Mouse (Mus musculus) midbrain, embryonic 10.5 days (tissue): ENCODE measurements around the gene Dtd2. TPM values are rescaled to one million over a fixed set of nuclear protein-coding genes. Genes with fewer than 3 reads are reported as not detected.

Experiments
- DNase-seq: peaks from one replicate; pipeline ENCODE4 v3.0.0-alpha.2; 2017; ENCODE audit warnings: low spot score
- H3K27ac ChIP-seq: fragments of 300-500 bp; sonication (generic); replicated peaks from 2 replicates; pipeline ENCODE4 v1.5.1; 2016; ENCODE audit warnings: mild to moderate bottlenecking
- H3K27me3 ChIP-seq: fragments of 300-500 bp; sonication (generic); 2 replicates; pipeline ENCODE4 v1.6.1; 2016; ENCODE audit warnings: low read depth, mild to moderate bottlenecking; ENCODE audit not compliant: poor library complexity, severe bottlenecking
- H3K36me3 ChIP-seq: fragments of 300-500 bp; sonication (generic); 2 replicates; pipeline ENCODE4 v1.6.1; 2016; ENCODE audit warnings: mild to moderate bottlenecking, moderate library complexity
- H3K4me1 ChIP-seq: fragments of 300-500 bp; sonication (generic); 2 replicates; pipeline ENCODE4 v1.6.1; 2016
- H3K4me3 ChIP-seq: fragments of 300-500 bp; sonication (generic); 2 replicates; pipeline ENCODE4 v1.5.1; 2016; ENCODE audit warnings: mild to moderate bottlenecking, moderate library complexity
- H3K9me3 ChIP-seq: fragments of 300-500 bp; sonication (generic); replicated peaks from 2 replicates; pipeline ENCODE4 v1.6.1; 2016; ENCODE audit warnings: mild to moderate bottlenecking
- WGBS: fragments of 180-500 bp; shearing (Covaris S2); methylation state at CpG from one replicate; pipeline ENCODE4 v1.1.7; 2016; 5-methylcytosine and 5-hydroxymethylcytosine counted together
- polyA plus RNA-seq: library from polyadenylated mRNA; unstranded; fragments of >200 nt; fragmentation: Nextera tagmentation; extraction: Ambion mirVana; gene quantifications from 2 replicates; pipeline ENCODE4 v1.2.1, GENCODE M21; 2016

Gene Dtd2
- polyA plus RNA-seq: 30.5 and 31.8 TPM in 2 replicates

DNA sequence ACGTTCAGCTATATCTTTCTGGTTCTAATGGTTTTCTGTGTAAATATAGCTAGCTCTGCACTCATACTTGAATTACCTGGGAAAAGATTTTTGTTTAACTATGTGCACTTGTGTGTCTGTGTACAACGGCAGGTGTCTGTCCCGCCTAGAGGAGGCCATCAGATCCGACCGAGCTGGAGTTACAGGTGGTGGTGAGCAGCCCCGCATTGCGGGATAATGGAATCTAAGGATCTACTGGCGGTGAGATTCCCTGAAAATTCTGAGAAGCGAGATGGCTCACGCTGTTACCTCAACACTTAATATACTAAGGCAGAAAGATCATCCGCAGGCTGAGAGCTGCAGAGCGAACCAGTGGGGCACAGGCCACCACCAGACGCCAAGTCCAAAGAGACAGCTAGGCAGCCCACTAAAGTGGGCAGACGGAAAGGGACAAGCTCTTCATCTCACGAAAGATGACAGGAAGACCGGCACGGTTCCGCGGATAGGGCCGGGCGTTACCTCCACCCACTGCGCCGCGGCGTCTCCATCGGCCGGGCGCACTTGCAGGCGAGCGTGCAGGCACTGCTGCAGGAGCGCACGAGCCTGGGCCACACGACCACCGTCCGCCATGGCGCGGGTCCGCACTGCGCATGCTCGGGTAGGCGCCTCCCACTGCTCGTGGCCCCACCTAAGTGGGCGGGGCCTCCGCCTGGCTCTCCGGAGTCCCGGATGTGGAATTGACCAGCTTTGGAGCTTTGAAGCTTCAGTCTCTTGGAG, at the start of gene Dtd2:
TSS of gene Dtd2 (minus strand) at position 625 of the 756 bp plus-strand sequence.
- H3K36me3 ChIP-seq: peaks cover 5% of the 10 kb centered on the region
- H3K27ac ChIP-seq: peak within 1 kb of the TSS; percentile 92
- 2% methylated on average over 46 of the region's 46 CpGs for WGBS
- DNase-seq: peak; percentile 92
- H3K4me1 ChIP-seq: peaks cover 28% of the 10 kb centered on the region
- peak within 1 kb of the TSS; percentile 80 for H3K4me3 ChIP-seq
- no peaks in the 10 kb centered on the region for H3K27me3 ChIP-seq
- H3K9me3 ChIP-seq: no peaks in the 10 kb centered on the region

DNA sequence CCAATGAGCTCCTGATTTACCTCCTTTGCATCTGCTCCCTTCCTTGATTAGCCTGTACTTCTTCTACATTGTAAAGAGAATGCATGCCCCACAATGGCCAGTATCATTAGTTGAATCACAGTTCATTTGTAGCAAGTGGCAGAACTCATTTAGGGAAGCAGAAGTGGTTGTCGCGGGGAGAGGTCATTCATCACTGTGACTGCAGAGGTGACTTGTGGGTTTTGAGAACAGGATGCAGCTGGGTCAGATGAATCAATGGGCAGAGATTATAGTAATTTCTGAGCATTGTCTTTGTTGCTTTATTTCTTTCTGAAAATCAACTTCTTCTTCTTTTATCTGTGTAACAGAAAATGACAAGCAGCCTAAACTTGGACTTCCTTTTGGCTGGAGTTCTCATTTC, 43.0 kb upstream of the Dtd2 start:
- H3K27ac ChIP-seq: no peak overlapping the region
- 85% methylated on average over 2 of the region's 2 CpGs for WGBS

DNA sequence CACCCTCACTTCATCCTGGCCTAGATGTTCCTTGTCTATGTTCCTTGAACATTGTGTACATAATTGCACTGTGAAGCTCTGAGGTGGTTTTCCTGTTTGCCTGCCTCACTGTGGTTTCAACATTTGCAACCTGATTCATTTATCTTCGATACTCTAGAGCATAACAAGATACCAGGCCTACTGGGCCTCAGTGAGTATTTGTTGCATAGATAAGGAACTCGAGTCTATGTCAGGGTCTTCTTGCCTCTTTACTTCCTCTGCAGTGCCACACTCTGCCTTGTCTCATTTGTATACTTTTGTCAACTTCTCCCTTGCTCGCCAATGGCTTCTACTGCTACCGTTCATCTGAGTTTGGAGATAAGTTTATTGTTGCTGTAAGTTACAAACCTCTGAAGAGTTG, 40.1 kb upstream of the Dtd2 start:
- Histone ChIP-seq H3K36me3 (no peaks in the 10 kb centered on the region), H3K4me3 (no peak overlapping the region), H3K27ac (no peak overlapping the region), H3K27me3 (no peaks in the 10 kb centered on the region), H3K4me1 (peaks cover 8% of the 10 kb centered on the region), H3K9me3 (no peaks in the 10 kb centered on the region)
- DNase-seq: no peak
- 91% methylated on average over 4 of the region's 4 CpGs for WGBS

More for the DNA sequence above, 43.0 kb upstream of the Dtd2 start:
- DNase-seq: no peak
- peaks cover 8% of the 10 kb centered on the region for H3K4me1 ChIP-seq
- no peaks in the 10 kb centered on the region for H3K27me3 ChIP-seq
- no peak overlapping the region for H3K4me3 ChIP-seq
- no peaks in the 10 kb centered on the region for H3K36me3 ChIP-seq
- no peaks in the 10 kb centered on the region for H3K9me3 ChIP-seq

DNA sequence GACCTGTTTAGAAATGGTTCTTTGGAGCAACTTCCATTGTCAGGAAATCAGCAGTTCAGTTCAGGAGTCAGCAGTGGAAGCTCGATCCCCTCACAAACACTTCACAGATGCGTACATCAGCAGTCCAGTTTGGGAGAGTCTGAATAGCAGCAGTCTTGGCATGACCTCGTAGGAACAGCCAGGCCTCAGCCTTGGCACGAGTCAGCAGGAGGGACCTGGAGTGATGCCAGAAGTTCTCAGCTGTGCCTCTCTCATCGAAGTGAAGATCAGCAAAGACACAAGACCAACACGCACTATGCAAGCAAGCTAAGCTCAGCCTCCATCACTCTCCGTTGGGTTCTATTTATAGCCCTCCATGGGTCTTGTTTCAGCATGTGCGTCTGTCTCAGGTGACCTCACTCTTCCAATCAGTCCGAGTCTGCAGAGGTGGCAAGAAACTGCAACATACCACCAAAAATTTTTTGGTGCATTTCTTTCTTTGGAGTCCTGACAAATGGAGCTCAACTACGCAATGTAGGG, 36.6 kb upstream of the Dtd2 start:
- no peaks in the 10 kb centered on the region for H3K4me1 ChIP-seq
- H3K9me3 ChIP-seq: no peaks in the 10 kb centered on the region
- WGBS: 91% methylated on average over 10 of the region's 10 CpGs
- H3K36me3 ChIP-seq: no peaks in the 10 kb centered on the region
- H3K4me3 ChIP-seq: no peak overlapping the region
- no peak for DNase-seq
- no peaks in the 10 kb centered on the region for H3K27me3 ChIP-seq
- H3K27ac ChIP-seq: no peak overlapping the region

DNA sequence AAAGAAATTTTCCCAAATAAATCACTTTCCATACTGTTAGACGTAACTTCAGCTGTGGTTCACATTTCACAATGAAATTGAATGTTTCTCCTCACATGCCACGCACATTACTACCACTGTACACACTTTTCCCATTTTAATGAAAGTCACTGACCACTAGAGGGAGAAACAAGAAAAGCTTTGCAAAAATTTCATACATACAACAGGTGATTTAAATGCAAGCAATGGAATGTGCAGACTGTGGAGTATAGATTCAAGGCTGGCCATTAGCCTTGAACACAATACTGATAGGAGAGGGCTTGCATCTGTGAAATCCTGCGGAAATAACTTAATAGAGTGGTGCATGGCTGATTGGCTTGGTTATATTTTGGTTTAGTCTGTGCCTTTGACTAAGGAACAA, 32.1 kb upstream of the Dtd2 start:
- Histone ChIP-seq H3K36me3 (no peaks in the 10 kb centered on the region), H3K4me1 (peaks cover 9% of the 10 kb centered on the region), H3K4me3 (no peak overlapping the region), H3K27ac (no peak overlapping the region), H3K9me3 (no peaks in the 10 kb centered on the region), H3K27me3 (no peaks in the 10 kb centered on the region)
- WGBS: 79% methylated on average over 3 of the region's 3 CpGs
- DNase-seq: no peak

DNA sequence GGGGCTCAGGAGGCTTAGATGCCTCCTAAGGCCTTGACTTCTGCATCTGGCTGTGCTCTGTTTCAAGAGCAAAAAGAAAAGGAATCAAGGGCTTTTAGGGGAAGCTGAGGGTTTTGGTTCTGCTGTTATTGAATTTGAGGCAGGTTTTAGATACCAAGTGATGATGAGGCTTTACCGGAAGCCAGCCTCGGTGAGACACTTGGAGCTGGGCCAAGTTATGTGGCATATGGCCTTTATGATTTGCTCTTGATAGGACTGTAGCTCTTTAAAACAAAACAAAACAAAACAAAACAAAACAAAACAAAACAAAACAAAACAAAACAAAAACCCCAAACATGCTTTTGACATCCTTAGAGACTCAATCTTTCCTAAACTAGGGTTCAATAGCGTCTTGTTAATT, 28.7 kb upstream of the Dtd2 start:
- WGBS: 98% methylated on average over 3 of the region's 3 CpGs
- Histone ChIP-seq H3K4me1 (peaks cover 9% of the 10 kb centered on the region), H3K36me3 (no peaks in the 10 kb centered on the region), H3K27ac (no peak overlapping the region), H3K4me3 (no peak overlapping the region), H3K9me3 (no peaks in the 10 kb centered on the region), H3K27me3 (no peaks in the 10 kb centered on the region)
- no peak for DNase-seq

DNA sequence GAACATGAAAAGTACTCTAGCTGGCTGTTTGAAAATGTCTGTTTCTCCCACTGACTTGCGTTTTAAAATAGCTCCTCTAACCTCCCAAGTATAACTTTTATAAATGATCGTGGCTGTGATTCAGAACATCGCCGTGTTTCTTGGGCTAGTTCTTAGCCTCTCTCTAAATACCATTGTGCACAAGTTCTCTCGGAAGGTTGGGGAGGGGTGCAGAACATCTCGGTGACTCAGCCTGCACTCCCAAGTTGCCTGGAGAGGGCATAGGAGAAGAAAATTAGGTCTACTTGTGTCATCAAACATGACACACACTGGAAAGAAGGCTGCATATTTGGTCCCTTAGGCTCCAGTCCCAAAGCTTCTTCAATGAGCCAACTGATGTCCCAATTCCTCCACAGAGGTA, 26.0 kb upstream of the Dtd2 start:
- WGBS: 92% methylated on average over 6 of the region's 6 CpGs
- H3K4me1 ChIP-seq: peaks cover 9% of the 10 kb centered on the region
- no peaks in the 10 kb centered on the region for H3K27me3 ChIP-seq
- no peaks in the 10 kb centered on the region for H3K9me3 ChIP-seq
- H3K36me3 ChIP-seq: no peaks in the 10 kb centered on the region
- H3K4me3 ChIP-seq: no peak overlapping the region
- DNase-seq: no peak
- H3K27ac ChIP-seq: no peak overlapping the region

DNA sequence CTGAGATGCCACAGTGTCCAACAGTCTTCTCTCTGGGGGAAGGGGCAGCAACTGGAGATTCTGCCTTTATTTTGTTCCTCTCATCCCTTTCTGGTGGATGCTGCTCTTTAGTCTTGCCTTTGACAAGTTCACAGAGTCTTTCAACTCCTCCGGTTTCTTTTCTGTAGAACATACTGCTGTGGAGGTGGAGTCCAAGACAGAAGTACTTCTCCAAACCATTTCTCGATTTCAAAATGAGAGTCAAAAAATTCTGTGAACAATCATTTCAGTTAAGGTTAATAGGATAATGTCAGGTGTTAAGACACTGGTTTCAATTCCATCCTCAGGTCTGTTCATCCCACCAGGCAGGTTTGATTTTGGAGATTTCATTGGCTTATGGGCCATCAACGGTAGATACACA, 21.7 kb upstream of the Dtd2 start, which contains the start of gene Gpr33:
TSS of gene Gpr33 (minus strand) at position 101 of the 400 bp plus-strand sequence.
- Histone ChIP-seq H3K4me3 (no peak within 1 kb of the TSS), H3K27ac (no peak within 1 kb of the TSS), H3K27me3 (no peaks in the 10 kb centered on the region), H3K36me3 (no peaks in the 10 kb centered on the region), H3K4me1 (no peaks in the 10 kb centered on the region), H3K9me3 (no peaks in the 10 kb centered on the region)
- no peak for DNase-seq
- WGBS: 94% methylated on average over 3 of the region's 3 CpGs

DNA sequence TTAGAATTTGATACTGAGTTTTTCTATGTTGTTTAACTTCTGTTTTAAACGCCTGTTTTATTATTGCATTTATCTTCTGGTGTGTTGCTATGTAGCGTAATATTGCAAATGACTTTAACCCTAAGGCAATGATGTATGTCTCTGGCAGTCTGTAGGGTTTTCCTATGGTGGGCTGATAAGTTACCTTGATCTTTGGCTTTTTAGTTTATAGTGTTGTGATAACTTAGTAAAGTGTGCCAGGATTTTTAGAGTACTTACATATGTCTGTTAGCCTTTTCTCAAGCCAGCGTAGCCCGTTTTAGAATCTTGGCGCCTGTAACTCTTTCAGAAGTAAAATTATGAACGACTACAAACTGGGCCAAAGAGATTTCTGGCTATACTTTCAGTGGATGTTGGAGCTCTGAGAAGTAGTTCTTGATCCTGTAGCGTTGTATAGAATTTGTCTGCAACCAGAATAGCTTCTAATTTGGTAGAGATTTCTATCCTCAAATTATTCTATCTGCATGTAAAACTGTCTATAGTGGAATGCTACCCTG, 8.3 kb upstream of the Dtd2 start:
- Histone ChIP-seq H3K4me3 (no peak overlapping the region), H3K27me3 (no peaks in the 10 kb centered on the region), H3K27ac (no peak overlapping the region), H3K9me3 (no peaks in the 10 kb centered on the region), H3K36me3 (no peaks in the 10 kb centered on the region), H3K4me1 (peaks cover 9% of the 10 kb centered on the region)
- DNase-seq: no peak
- 94% methylated on average over 7 of the region's 7 CpGs for WGBS

DNA sequence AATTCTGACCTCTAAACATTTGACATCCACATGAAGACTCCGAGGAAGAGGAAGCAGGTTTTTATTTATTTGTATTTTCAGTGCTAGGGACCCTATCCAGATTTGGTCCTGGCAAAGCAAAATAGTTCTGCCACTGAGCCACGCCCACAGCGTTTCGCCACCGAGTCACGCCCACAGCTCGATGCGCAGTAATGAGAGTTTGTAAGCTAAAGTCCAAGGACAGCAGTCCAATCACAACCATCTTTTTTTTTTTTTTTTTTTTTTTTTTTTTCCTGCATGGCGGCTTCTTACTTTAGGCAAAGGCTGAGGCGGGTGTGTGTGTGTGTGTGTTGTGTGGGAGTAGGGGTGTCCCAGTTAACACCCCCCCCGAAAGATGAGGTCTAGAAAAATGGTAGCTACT, 7.7 kb upstream of the Dtd2 start:
- H3K4me1 ChIP-seq: peaks cover 13% of the 10 kb centered on the region
- H3K27me3 ChIP-seq: no peaks in the 10 kb centered on the region
- no peak for DNase-seq
- no peak overlapping the region for H3K27ac ChIP-seq
- H3K9me3 ChIP-seq: no peaks in the 10 kb centered on the region
- WGBS: 86% methylated on average over 11 of the region's 11 CpGs
- H3K36me3 ChIP-seq: no peaks in the 10 kb centered on the region
- no peak overlapping the region for H3K4me3 ChIP-seq

DNA sequence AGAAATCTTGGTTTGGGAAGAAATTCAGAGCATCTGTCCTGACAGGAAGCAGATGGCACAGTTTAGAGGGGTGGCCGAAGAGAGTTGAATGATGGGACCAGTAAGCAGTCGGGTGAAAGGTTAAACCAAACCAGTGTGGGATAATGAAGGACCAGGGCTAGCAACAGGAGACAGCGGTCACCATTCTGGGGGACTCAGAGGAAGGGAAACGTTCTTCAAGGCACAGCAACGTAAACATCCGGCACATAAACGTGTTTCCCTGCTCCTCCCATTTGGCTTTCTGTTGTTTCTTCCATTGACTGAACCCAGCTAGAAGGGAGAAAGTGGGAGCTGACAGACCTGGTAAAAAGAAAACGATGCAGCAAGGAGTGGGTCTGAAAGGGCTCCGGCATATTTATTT, 7.0 kb upstream of the Dtd2 start:
- no peaks in the 10 kb centered on the region for H3K27me3 ChIP-seq
- H3K4me3 ChIP-seq: no peak overlapping the region
- DNase-seq: no peak
- H3K4me1 ChIP-seq: peaks cover 15% of the 10 kb centered on the region
- no peaks in the 10 kb centered on the region for H3K9me3 ChIP-seq
- no peak overlapping the region for H3K27ac ChIP-seq
- no peaks in the 10 kb centered on the region for H3K36me3 ChIP-seq
- 67% methylated on average over 9 of the region's 9 CpGs for WGBS

DNA sequence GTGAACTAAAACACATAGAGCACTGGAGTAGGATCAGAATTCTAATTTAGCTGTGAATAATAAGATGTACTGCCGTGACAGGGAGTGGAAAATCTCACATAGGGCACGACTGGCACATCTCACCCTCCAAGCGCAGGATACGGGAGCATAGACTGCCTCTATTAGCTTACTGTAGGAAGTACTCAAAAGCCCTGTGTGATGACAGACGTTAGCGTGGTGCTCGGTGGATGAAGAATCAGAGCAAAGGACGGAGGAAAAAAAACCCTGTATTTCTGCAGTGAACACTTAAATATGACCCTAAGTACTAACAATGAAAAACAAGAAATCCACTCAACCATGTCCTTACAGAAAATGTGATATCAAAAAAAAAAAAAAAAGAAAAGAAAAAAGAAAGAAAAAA, 5.9 kb upstream of the Dtd2 start:
- peaks cover 15% of the 10 kb centered on the region for H3K4me1 ChIP-seq
- DNase-seq: no peak
- WGBS: 90% methylated on average over 8 of the region's 8 CpGs
- H3K27me3 ChIP-seq: no peaks in the 10 kb centered on the region
- no peaks in the 10 kb centered on the region for H3K36me3 ChIP-seq
- H3K27ac ChIP-seq: peak overlapping the region; percentile 61; the same call in 1 of the 2 replicates
- H3K4me3 ChIP-seq: no peak overlapping the region
- no peaks in the 10 kb centered on the region for H3K9me3 ChIP-seq

DNA sequence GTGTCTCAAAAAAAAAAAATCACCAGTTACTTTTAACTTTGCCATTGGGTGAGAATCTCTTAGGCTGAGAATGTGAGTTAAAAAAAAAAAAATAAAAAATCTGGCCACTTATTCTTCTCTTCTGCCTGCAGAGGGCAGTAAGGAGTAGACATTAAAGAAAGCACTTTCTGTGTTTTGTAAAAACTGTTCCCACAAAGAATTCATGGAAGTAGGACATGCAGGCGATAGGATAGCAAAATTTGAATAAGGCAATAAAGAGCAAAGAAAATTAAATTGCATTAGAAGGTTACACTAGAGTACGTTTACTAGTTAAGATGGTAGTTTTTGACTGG, 4.3 kb upstream of the Dtd2 start:
- peak overlapping the region; percentile 78; the same call in 1 of the 2 replicates for H3K27ac ChIP-seq
- 67% methylated on average over 2 of the region's 2 CpGs for WGBS
- H3K27me3 ChIP-seq: no peaks in the 10 kb centered on the region
- no peaks in the 10 kb centered on the region for H3K36me3 ChIP-seq
- peak overlapping the region; percentile 30; the same call in 1 of the 2 replicates for H3K4me3 ChIP-seq
- no peak for DNase-seq
- H3K9me3 ChIP-seq: no peaks in the 10 kb centered on the region
- peaks cover 19% of the 10 kb centered on the region for H3K4me1 ChIP-seq
